Mouse (Mus musculus): ENCODE results near the gene Syt1.

- TF ChIP-seq CTCF (IDR thresholded peaks at IDR 0.05) (no peak), EP300 (IDR thresholded peaks at IDR 0.05) (no peak)
Measured at GRCm38 (mm10) chr10:108884520-108884919, 126.3 kb downstream of the Syt1 start.
